Mouse (Mus musculus) thymus, adult 2 months (tissue): ENCODE results near the gene Myrip.

ENCODE experiments used
- CTCF ChIP-seq: fragments of 200-500 bp; IDR thresholded peaks from 2 replicates; pipeline ENCODE4 v1.5.1; 2012; ENCODE audit warnings: mild to moderate bottlenecking, control low read depth, low read length, moderate library complexity, borderline replicate concordance; ENCODE audit not compliant: control insufficient read depth, poor library complexity, insufficient read depth; ENCODE audit errors: extremely low read depth
- POLR2A ChIP-seq: fragments of 200-500 bp; IDR thresholded peaks from 2 replicates; pipeline ENCODE4 v1.6.1; 2012; ENCODE audit warnings: mild to moderate bottlenecking, low read length, control low read depth, moderate library complexity; ENCODE audit not compliant: control insufficient read depth, poor library complexity, insufficient read depth; ENCODE audit errors: extremely low read depth

- TF ChIP-seq POLR2A (no peak), CTCF (no peak)
These were observed 215.4 kb downstream of the Myrip start for GRCm38 (mm10) chr9:120516720-120517119.
